Mouse (Mus musculus) limb, embryonic 12.5 days (tissue): ENCODE measurements around the gene Ccdc33. TPM values are rescaled to one million over a fixed set of nuclear protein-coding genes. Genes with fewer than 3 reads are reported as not detected.

Source experiments
- ATAC-seq: fragments of 200-750 bp; cut with Nextera tagmentation; 2 replicates; pipeline ENCODE4 v1.8.0; 2017; ENCODE audit warnings: low read depth, moderate TSS enrichment; ENCODE audit not compliant: insufficient number of reproducible peaks, insufficient read depth, low FRiP score, low TSS enrichment
- H3K27ac ChIP-seq: fragments of 300-500 bp; sonication (generic); 2 replicates; pipeline ENCODE4 v1.5.1; 2016; ENCODE audit warnings: mild to moderate bottlenecking, moderate library complexity
- H3K27me3 ChIP-seq: fragments of 300-500 bp; sonication (generic); 2 replicates; pipeline ENCODE4 v1.6.1; 2016; ENCODE audit warnings: mild to moderate bottlenecking, moderate library complexity
- H3K36me3 ChIP-seq: fragments of 300-500 bp; sonication (generic); 2 replicates; pipeline ENCODE4 v1.6.1; 2016; ENCODE audit warnings: mild to moderate bottlenecking, moderate library complexity
- H3K4me1 ChIP-seq: fragments of 300-500 bp; sonication (generic); replicated peaks from 2 replicates; pipeline ENCODE4 v1.6.1; 2016
- H3K4me2 ChIP-seq: fragments of 300-500 bp; sonication (generic); 2 replicates; pipeline ENCODE4 v1.6.1; 2016; ENCODE audit warnings: mild to moderate bottlenecking, moderate library complexity
- H3K4me3 ChIP-seq: fragments of 300-500 bp; sonication (generic); replicated peaks from 2 replicates; pipeline ENCODE4 v1.5.1; 2016; ENCODE audit warnings: mild to moderate bottlenecking
- H3K9ac ChIP-seq: fragments of 300-500 bp; sonication (generic); replicated peaks from 2 replicates; pipeline ENCODE4 v1.6.1; 2016; ENCODE audit warnings: mild to moderate bottlenecking, moderate library complexity
- H3K9me3 ChIP-seq: fragments of 300-500 bp; sonication (generic); 2 replicates; pipeline ENCODE4 v1.6.1; 2016; ENCODE audit warnings: mild to moderate bottlenecking, moderate library complexity
- WGBS: fragments of 180-500 bp; shearing (Covaris S2); methylation state at CpG from one replicate; pipeline ENCODE4 v1.1.7; 2016; 5-methylcytosine and 5-hydroxymethylcytosine counted together
- polyA plus RNA-seq: library from polyadenylated mRNA; unstranded; fragments of >200 nt; fragmentation: Nextera tagmentation; extraction: Ambion mirVana; gene quantifications from 2 replicates; pipeline ENCODE4 v1.2.1, GENCODE M21; 2016

The Ccdc33 gene
- polyA plus RNA-seq, 1 experiment from 2014 or later: 0.19 TPM

GRCm38 (mm10) chr9:58129508-58129907 is 10.9 kb upstream of the Ccdc33 start:
- WGBS: 4% methylated on average over 8 of the region's 8 CpGs
- Histone ChIP-seq H3K4me1 (peaks cover 98% of the 10 kb centered on the region), H3K9ac (peak overlapping the region; percentile 50), H3K9me3 (no peaks in the 10 kb centered on the region), H3K27me3 (peaks cover 2% of the 10 kb centered on the region), H3K36me3 (no peaks in the 10 kb centered on the region), H3K27ac (peak overlapping the region; percentile 95), H3K4me3 (peak overlapping the region; percentile 30), H3K4me2 (peak overlapping the region; percentile 53)
- ATAC-seq: no peak

GRCm38 (mm10) chr9:58128926-58129413 is 10.3 kb upstream of the Ccdc33 start:
- Histone ChIP-seq H3K4me1 (peaks cover 98% of the 10 kb centered on the region), H3K27ac (peak overlapping the region; percentile 95), H3K4me2 (peak overlapping the region; percentile 53), H3K9me3 (no peaks in the 10 kb centered on the region), H3K36me3 (no peaks in the 10 kb centered on the region), H3K4me3 (peak overlapping the region; percentile 30), H3K27me3 (peaks cover 3% of the 10 kb centered on the region), H3K9ac (peak overlapping the region; percentile 50)
- 2% methylated on average over 13 of the region's 13 CpGs for WGBS
- ATAC-seq: peak; percentile 64

- H3K27ac ChIP-seq: no peak overlapping the region
- ATAC-seq: no peak
- no peak overlapping the region for H3K4me2 ChIP-seq
- H3K4me1 ChIP-seq: peaks cover 82% of the 10 kb centered on the region
- no peaks in the 10 kb centered on the region for H3K36me3 ChIP-seq
- peaks cover 6% of the 10 kb centered on the region for H3K27me3 ChIP-seq
- H3K9me3 ChIP-seq: no peaks in the 10 kb centered on the region
- WGBS: 41% methylated on average over 4 of the region's 4 CpGs
- no peak overlapping the region for H3K4me3 ChIP-seq
- H3K9ac ChIP-seq: no peak overlapping the region
Measured at GRCm38 (mm10) chr9:58125811-58126210, 7.2 kb upstream of the Ccdc33 start.

- Histone ChIP-seq H3K27me3 (peaks cover 6% of the 10 kb centered on the region), H3K4me2 (no peak overlapping the region), H3K27ac (peak overlapping the region; percentile 75), H3K9ac (peak overlapping the region; percentile 23; the same call in 1 of the 2 replicates), H3K4me3 (no peak overlapping the region), H3K36me3 (no peaks in the 10 kb centered on the region), H3K9me3 (no peaks in the 10 kb centered on the region), H3K4me1 (peaks cover 79% of the 10 kb centered on the region)
- WGBS: 31% methylated on average over 3 of the region's 3 CpGs
- ATAC-seq: no peak
Measured at GRCm38 (mm10) chr9:58125085-58125484, 6.5 kb upstream of the Ccdc33 start.

- H3K9me3 ChIP-seq: no peaks in the 10 kb centered on the region
- peaks cover 69% of the 10 kb centered on the region for H3K4me1 ChIP-seq
- no peak overlapping the region for H3K4me3 ChIP-seq
- H3K36me3 ChIP-seq: no peaks in the 10 kb centered on the region
- peak overlapping the region; percentile 4; the same call in 1 of the 2 replicates for H3K4me2 ChIP-seq
- no peak for ATAC-seq
- H3K27ac ChIP-seq: peak overlapping the region; percentile 93
- H3K9ac ChIP-seq: no peak overlapping the region
- 36% methylated on average over 7 of the region's 7 CpGs for WGBS
- H3K27me3 ChIP-seq: peaks cover 10% of the 10 kb centered on the region; the same call in 1 of the 2 replicates
Measured at GRCm38 (mm10) chr9:58116024-58116651, 2.5 kb downstream of the Ccdc33 start.

GRCm38 (mm10) chr9:58115297-58115925 is 3.2 kb downstream of the Ccdc33 start:
- no peak overlapping the region for H3K4me3 ChIP-seq
- peak overlapping the region; percentile 93 for H3K27ac ChIP-seq
- peak overlapping the region; percentile 4; the same call in 1 of the 2 replicates for H3K4me2 ChIP-seq
- H3K9me3 ChIP-seq: no peaks in the 10 kb centered on the region
- H3K36me3 ChIP-seq: no peaks in the 10 kb centered on the region
- peaks cover 13% of the 10 kb centered on the region for H3K27me3 ChIP-seq
- no peak overlapping the region for H3K9ac ChIP-seq
- ATAC-seq: no peak
- peaks cover 74% of the 10 kb centered on the region for H3K4me1 ChIP-seq
- WGBS: 25% methylated on average over 7 of the region's 7 CpGs

GRCm38 (mm10) chr9:58114019-58114418 is 4.6 kb downstream of the Ccdc33 start:
- ATAC-seq: no peak
- no peak overlapping the region for H3K9ac ChIP-seq
- H3K4me3 ChIP-seq: no peak overlapping the region
- no peaks in the 10 kb centered on the region for H3K9me3 ChIP-seq
- under 1% methylated on average over 9 of the region's 9 CpGs for WGBS
- H3K27me3 ChIP-seq: peaks cover 14% of the 10 kb centered on the region
- peak overlapping the region; percentile 51 for H3K4me2 ChIP-seq
- H3K36me3 ChIP-seq: no peaks in the 10 kb centered on the region
- peaks cover 72% of the 10 kb centered on the region for H3K4me1 ChIP-seq
- peak overlapping the region; percentile 93 for H3K27ac ChIP-seq

GRCm38 (mm10) chr9:58113279-58113884 is 5.2 kb downstream of the Ccdc33 start:
- ATAC-seq: peak; percentile 69
- H3K9ac ChIP-seq: peak overlapping the region; percentile 47; the same call in 1 of the 2 replicates
- H3K4me1 ChIP-seq: peaks cover 68% of the 10 kb centered on the region
- H3K9me3 ChIP-seq: no peaks in the 10 kb centered on the region
- H3K27me3 ChIP-seq: peaks cover 14% of the 10 kb centered on the region
- peak overlapping the region; percentile 51 for H3K4me2 ChIP-seq
- WGBS: 2% methylated on average over 22 of the region's 22 CpGs
- H3K27ac ChIP-seq: peak overlapping the region; percentile 93
- H3K36me3 ChIP-seq: no peaks in the 10 kb centered on the region
- H3K4me3 ChIP-seq: peak overlapping the region; percentile 16

- Histone ChIP-seq H3K9ac (no peak overlapping the region), H3K4me3 (peak overlapping the region; percentile 16; the same call in 1 of the 2 replicates), H3K4me1 (peaks cover 64% of the 10 kb centered on the region), H3K27me3 (peaks cover 14% of the 10 kb centered on the region), H3K4me2 (peak overlapping the region; percentile 51), H3K9me3 (no peaks in the 10 kb centered on the region), H3K36me3 (no peaks in the 10 kb centered on the region), H3K27ac (peak overlapping the region; percentile 93)
- WGBS: 3% methylated on average over 6 of the region's 6 CpGs
- ATAC-seq: no peak; the same call in 1 of the 2 replicates
Measured at GRCm38 (mm10) chr9:58112866-58113278, 5.8 kb downstream of the Ccdc33 start.

GRCm38 (mm10) chr9:58112321-58112751 is 6.3 kb downstream of the Ccdc33 start:
- Histone ChIP-seq H3K27me3 (peaks cover 14% of the 10 kb centered on the region), H3K4me2 (peak overlapping the region; percentile 51), H3K36me3 (no peaks in the 10 kb centered on the region), H3K9me3 (no peaks in the 10 kb centered on the region), H3K9ac (peak overlapping the region; percentile 27; the same call in 1 of the 2 replicates), H3K4me1 (peaks cover 64% of the 10 kb centered on the region), H3K27ac (peak overlapping the region; percentile 93), H3K4me3 (no peak overlapping the region)
- no peak for ATAC-seq
- WGBS: 5% methylated on average over 6 of the region's 6 CpGs

- Histone ChIP-seq H3K36me3 (no peaks in the 10 kb centered on the region), H3K4me2 (no peak overlapping the region), H3K27me3 (peaks cover 6% of the 10 kb centered on the region), H3K9me3 (no peaks in the 10 kb centered on the region), H3K27ac (peak overlapping the region; percentile 93), H3K4me1 (peaks cover 59% of the 10 kb centered on the region), H3K4me3 (no peak overlapping the region), H3K9ac (no peak overlapping the region)
- ATAC-seq: no peak
- 46% methylated on average over 6 of the region's 6 CpGs for WGBS
Measured at GRCm38 (mm10) chr9:58111431-58111830, 7.2 kb downstream of the Ccdc33 start.
